Mouse (Mus musculus) heart, adult 2 months (tissue): ENCODE data around the gene Zfp346.

Experiments used
- CTCF ChIP-seq: fragments of 200-600 bp; IDR thresholded peaks from 2 replicates; pipeline ENCODE4 v1.8.1; 2022; ENCODE audit warnings: antibody characterized with exemption, mild to moderate bottlenecking, moderate library complexity
- POLR2A ChIP-seq: fragments of 200-500 bp; IDR thresholded peaks from 2 replicates; pipeline ENCODE4 v1.6.1; 2011; ENCODE audit warnings: mild to moderate bottlenecking, low read depth, low read length, control low read depth; ENCODE audit not compliant: insufficient read depth

GRCm38 (mm10) chr13:55107694-55108093, 2.6 kb downstream of the Zfp346 start:
- TF ChIP-seq CTCF (no peak), POLR2A (0 out of 2 replicates have a peak, but pooled peaks have one; percentile 22)
